Mouse (Mus musculus) layer of hippocampus, adult 11-12 months (tissue): ENCODE measurements around the gene Kif1bp.
"Not testable (repeated sequence)": the region's sequence is repeated elsewhere in the genome, so short reads cannot be mapped to it uniquely, and the experiment has no call there.

ENCODE experiments used
- DNase-seq: peaks from one replicate; pipeline ENCODE4 v3.0.0; 2022; ENCODE audit warnings: low spot score

Gene Kif1bp

DNA sequence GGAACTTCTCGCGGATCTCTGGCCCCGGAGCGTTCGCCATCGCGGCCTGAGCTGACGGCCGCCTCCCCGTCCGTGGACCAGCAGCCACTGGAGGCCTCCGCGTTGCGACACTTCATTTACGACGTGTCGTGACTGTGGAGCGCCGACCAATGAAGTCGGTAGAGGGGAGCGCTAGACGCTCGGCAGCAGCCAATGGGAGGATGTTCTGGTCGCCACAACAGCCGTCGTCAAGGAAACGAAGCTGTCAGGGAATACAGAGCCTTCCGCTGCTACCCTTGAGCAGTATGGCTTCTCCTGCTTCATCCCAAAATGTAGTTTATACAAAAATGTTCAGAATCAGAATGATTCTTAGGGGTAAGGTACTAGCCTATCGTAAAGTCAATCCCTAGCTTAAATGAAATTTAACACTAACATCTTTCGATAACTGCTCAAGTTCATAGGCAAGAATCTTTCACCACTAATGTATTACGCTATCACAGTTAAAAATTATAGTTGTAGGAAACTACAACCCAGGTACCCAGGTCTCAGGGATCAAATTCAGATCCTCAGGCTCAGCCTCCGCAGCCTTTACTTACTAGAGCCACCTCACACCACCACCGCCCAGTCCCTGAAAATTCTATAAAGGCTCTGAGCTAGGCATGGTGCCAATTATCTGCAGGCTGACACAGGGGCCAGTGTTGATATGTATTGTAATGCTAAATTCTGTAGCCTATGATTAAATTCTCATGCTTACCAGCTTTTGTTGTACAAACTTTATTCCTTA lies at the start of gene Kif1bp:
Gene Kif1bp (minus strand): TSS at position 120 of the 763 bp plus-strand sequence.
- peak; percentile 98 for DNase-seq

DNA sequence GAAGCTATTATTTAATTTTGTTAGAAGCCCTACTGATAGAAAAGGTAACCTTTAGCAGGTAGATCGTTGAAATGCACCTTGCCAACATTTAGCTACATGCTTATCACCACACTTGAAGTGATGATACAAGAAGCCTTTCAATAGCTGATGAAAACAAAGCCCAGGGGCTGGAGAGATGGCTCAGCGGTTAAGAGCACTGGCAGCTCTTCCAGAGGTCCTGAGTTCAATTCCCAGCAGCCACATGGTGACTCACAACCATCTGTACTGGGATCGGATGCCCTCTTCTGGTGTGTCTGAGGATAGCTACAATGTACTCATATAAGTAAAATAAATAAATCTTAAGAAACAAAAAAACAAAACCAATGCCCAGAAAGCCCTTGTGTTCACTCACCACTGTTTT lies 25.9 kb upstream of the Kif1bp start:
- no peak for DNase-seq

DNA sequence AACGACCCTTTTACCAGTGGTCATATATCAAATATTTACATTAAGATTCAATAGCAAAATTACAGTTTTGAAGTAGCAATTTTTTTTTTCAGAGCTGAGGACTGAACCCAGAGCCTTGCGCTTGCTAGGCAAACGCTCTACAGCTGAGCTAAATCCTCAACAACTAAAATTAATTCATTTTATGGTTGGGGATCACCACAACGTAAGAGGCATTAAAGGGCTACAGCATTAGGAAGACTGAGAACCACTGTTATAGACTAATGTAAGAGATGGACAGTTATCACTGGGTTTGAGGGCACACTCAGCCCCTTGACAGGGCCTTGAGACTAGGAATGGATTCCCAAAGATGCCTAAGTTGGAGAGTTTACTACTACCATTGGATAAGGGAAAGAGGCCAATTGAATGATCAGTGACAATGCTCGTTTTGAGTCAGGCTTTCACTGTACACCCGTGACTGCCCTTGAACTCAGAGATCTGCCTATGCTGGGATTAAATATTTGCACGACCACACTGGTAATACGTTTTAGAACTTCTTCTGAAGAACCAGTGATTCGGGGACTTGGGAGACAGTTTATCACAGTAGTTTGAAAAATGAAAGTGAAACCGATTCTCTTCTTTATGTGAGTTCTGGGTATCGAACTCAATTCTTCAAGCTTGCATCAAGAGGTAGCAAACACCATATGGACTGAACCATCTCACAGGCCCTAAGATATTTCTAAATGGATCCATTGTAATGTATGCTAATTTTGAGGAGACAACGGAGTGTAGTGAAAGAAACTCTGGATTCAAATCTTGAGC lies 25.2 kb upstream of the Kif1bp start:
- DNase-seq: no peak

DNA sequence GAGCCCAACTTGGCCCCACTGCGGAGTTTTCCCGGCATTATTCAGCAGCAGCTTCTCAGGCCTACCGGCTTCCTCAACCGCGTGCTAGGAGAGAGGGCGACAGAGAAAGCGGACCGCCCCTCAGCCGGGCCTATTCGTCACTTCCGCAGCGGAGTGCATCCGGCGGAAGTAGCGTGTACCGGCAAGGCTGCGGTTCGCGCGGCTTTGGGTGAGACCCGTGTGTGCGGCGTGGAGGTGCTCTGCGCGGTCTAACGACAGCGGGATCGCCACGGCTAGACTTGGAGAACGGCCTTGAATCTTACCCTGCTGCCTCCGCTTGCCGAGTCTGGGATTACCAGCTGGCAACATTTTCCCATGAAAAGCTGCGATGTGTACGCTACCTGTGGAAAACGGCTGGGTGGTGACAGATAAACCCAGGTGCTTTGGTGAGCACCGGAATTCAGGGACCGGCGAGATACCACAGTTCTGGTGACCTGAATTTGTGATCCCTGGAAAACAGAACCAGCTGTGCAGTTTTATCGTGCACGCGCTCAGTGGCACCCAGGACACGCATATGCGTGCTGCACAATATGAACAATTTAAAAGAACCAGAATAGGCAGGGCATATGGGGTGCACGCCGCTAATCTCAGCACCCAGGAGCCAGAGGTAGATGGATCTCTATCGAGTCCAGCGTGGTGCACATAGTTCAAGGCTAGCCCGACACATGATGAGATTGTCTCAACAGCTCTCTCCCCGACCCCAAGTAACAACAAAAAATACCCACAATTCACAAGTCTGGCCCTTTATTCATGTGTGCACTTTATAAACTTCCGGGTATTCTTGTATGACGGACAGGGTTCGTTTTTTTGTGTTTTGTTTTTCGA lies 24.2 kb upstream of the Kif1bp start, which contains the start of gene Ddx21:
Gene Ddx21 (minus strand): TSS at position 105 of the 864 bp plus-strand sequence.
- peak; percentile 86 for DNase-seq

DNA sequence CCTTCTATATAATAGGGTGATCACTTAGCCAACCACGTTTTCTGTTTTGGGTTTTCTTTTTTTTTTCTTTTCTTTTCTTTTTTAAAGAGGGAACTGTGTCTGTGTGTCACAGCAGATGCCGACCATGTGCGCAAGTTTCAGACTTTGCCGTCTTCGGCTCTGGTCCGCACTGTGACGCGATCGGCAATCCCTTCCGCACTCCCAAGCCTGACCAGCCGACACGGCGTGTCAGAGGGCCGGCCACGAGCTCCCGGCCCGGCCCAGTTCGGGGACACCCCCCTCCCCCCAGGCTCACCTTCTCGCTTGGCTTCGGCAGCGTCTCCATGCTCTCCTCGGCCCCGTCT lies 23.5 kb upstream of the Kif1bp start:
- DNase-seq: no peak

DNA sequence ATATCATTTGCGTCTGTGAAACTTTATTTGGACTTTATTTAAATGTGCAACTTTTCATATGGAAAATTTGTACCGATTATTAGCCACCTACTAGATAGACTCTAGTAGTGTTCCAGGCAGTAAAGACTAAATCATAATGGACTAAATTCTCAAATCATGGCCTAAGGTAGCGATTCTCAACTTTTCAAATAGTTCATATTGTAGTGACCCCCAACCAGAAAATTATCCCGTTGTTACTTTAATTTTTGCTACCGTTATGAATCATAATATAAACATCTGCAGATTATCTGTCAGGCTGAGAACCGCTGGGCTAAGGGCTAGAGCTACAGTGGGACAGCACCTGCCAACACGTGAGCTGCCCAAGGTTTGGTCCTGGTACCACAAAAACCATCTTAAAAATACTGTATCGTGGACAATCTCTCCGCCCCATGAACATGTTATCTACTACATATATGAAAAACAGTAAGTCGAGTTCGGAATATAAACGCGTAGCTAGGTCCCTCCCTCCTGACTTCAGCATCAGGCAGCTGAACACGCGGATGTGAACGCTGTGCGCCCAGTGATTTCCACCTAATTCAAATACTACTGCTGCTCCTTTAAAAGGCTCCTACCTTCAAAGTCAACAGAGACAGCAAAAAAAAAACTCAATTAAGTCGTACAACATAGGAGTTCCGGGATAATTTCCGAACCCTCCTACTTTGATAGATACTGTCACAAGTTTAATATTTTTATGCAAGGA lies 23.0 kb upstream of the Kif1bp start:
- no peak for DNase-seq

DNA sequence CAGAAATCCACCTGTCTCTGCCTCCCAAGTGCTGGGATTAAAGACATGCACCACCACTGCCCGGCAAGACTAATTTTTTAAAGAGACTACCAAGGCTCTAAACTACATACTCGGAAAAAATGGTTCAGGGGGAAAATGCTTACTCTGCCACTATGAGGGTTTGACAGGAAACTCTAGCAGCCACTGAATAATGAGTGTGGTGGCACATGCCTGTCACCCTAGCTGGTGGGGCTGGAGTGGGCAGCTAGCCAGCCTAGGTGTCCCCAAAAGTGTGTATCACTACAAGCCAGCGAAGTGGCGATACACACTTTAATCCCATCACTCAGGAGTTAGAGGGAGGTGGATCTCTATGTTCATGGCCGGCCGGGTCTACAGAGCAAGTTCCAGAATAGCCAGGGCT lies 21.8 kb upstream of the Kif1bp start:
- no peak for DNase-seq

DNA sequence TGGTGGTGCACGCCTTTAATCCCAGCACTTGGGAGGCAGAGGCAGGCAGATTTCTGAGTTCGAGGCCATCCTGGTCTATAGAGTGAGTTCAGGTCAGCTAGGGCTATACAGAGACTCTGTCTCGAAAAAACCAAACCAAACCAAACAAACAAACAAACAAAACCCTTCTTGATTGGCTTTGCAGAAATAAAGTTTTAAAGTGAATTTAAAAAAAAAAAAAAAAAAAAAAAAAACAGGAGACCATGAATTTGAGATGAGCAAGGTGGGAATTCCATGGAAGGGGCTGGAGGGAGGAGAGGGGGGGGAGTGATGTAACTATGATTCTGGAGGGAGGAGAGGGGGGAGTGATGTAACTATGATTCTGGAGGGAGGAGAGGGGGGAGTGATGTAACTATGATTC lies 21.1 kb upstream of the Kif1bp start:
- not testable (repeated sequence) for DNase-seq

DNA sequence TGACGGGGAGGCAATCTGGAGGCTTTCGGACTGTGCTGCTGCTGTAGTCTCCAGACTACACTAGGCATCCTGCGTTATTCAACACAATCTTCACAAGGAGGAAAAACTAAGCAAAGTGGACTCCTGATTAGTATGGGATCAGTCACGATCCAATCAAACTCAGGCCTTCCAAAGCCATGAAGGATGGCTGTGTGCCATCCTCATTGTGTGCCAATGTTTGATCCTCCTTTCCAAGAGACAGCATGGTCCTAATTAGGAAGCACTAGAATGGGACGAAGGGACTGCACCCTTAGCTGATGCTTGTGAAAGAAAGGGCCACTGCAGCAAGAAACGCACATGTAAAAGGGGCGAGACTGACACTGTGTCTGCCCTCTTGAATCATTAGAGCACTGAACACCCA lies 14.2 kb upstream of the Kif1bp start:
- DNase-seq: no peak

DNA sequence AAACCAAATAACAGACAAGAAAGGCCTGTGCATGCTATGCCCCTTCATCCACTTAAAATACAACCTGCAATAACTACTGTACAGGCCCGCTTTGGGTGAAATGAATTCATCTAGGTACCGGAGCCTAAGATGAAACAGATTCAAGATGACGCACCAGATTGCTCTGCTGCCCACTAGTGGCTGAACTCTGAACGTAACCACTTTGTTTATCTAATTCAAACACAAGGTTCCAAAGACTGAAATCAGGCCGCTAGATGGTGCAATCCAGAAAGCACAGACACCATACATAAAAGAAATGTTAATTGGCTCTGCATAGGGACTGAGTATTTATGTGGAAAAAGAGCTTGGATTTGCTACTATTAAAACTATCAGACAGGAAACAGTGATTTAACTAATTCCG lies 11.9 kb upstream of the Kif1bp start:
- DNase-seq: peak; percentile 95

DNA sequence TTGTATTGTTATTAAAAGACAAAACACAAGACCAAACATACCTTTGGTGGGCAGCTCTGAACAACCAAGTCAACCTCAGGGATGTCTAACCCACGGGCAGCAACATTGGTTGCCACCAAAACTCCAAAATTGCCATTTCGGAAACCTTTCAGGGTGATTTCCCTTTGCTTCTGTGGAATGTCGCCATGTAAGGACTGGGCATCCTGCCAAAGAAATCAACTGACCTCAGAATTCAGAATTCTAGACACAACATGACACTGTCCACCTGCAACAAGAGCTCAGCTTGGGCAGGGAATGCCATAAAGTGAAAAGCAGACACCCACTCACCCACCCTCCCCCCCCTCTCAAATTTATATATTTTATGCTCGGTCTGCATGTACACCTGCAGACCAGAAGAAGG lies 10.4 kb upstream of the Kif1bp start:
- DNase-seq: no peak

DNA sequence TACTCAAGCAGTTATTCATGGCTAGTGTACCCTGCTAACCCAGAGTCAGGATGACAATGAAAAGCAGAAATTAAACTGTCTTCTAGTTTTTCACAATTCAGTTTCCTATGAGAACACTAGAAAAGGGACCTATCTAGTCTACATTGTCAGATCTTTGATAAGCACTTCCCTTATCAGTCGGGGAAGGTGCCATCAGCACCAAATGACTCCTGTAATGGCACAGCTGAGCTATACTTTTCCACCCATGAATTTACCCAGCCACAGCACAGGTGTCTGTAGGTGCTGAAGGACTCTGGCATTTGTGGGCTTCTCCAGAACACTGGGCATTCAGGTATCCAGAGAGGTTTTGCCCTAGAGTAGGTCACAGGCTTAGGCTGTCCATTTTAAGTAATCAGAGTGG lies 5.0 kb upstream of the Kif1bp start:
- no peak for DNase-seq

DNA sequence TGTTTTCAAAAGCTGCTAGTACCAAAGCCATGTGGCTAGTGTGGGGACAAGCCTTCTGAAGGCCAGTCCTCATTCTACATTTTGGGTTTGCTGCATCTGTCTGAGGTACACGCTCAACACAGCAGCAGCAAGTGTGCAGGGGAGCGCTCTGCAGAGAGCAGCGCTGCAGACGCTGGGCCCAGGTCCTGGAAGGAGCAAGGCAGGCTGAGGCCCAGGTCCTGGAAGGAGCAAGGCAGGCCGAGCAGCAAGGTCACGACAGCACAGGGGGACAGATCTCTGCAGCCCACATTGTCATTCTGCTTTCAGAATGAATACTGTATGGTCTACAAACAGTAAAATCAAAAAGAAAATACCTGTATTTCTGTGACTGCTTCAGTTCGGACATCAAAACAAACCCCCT lies 4.4 kb upstream of the Kif1bp start:
- no peak for DNase-seq

DNA sequence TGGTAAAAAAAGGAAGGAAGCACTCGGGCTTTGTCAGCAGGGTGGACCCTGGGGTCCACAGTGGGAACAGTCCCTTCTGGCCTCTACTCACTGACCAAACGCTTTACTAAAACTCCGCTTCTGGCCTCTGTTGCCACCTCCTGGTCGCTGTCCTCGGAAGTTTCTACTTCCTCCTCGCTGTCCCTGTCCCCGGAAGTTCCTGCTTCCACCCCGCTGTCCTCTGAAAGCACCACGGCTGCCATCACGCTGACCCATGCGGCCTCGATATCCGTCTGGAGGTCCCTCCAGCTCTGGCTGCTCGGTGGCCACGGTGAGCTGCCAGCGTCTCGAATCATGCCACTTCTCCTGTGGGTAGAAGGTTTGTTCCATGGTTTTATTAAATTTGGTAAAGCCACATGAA lies 4.0 kb upstream of the Kif1bp start:
- DNase-seq: no peak

DNA sequence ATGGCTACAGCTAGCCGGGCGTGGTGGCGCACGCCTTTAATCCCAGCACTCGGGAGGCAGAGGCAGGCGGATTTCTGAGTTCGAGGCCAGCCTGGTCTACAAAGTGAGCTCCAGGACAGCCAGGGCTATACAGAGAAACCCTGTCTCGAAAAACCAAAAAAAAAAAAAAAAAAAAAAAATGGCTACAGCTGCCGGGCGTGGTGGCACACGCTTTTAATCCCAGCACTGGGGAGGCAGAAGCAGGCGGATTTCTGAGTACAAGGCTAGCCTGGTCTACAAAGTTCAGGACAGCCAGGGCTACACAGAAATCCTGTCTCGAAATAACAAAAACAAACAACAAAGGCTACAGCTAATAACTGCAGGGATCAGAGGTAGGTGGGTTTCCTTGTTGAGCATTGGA lies 872 bp upstream of the Kif1bp start:
- DNase-seq: not testable (repeated sequence)

DNA sequence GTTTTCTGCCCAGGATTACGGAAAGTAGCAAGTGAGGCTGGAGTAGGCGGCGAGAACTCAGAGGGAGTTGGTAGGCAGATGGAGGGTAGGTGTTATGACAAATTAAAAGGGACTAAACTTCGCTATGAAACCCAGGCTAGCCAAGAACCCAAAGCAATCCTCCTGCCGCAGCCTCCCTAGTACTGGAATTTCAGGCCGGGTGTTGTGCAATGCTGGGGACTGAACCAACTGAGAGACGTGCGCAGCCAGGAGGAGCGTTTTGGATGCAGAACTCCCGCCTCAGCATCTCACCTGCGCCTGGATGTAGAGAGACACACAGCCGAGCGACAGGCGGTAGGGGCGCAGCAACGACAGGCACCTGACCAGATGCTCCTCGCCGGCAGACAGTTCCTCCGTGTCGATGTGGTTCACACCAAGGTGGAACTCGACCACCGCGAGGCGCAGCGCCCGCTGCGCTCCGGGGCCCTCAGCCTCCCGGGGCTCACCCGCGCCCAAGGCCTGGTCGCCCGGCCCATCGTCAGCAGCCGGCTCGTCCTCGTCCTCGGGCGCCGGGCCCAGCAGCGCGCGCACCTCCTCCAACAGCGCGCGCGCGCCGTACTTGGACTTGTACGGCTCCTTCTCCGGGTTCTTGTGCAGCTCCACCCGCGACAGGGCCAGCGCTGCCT lies 452 bp downstream of the Kif1bp start:
- peak; percentile 39 for DNase-seq

DNA sequence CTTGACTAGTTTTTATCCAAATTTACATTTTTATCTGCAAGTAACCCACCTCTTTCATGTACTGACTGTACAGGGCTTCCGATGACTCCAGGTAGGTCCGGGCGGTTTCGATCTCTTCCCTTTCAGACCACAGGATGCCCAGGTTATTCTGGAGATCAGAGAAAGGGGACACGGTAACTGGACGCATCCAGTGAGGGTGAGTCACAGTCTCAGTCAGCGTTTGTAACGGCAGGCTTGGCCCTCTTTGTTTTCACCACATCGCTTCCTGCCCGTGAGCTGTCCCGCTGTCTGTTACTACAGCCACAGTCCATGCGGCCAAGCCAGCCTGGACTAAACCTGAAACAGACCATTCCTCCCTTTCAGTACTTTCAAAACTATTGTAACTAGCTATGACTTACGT lies 3.3 kb downstream of the Kif1bp start:
- DNase-seq: no peak

DNA sequence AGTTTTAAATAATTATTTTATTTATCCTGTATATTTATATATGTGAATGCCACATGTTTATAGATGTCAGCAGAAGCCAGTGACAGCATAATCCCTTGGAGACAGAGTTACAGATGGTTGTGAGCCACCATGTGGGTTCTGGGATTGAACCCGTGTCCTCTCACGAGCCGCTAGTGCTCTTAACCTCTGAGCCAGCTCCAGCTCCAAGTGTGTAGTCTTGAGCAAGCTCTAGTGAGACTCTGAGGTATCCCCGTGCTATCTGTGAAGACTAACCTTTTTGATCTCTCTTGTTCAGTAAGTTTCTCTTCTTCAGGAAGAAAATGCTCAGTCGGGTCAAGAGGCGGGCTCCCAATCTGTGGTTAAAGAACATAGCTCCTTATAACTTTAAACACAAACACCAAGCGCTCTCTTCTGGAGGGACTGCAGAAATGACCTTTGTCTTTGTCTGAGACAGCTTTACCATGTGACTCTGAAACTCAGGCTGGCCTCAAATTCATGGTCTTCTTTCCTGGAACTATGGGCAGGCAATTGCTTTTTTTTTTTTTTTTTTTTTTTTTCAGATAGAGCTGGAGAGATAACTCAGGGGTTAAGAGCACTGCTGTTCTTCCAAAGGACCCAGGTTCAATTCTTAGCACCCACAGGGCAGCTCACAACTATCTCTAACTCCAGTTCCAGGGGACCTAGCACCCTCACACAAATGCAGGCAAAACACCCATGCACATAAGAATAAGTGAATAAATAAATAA lies 8.0 kb downstream of the Kif1bp start:
- DNase-seq: no peak

DNA sequence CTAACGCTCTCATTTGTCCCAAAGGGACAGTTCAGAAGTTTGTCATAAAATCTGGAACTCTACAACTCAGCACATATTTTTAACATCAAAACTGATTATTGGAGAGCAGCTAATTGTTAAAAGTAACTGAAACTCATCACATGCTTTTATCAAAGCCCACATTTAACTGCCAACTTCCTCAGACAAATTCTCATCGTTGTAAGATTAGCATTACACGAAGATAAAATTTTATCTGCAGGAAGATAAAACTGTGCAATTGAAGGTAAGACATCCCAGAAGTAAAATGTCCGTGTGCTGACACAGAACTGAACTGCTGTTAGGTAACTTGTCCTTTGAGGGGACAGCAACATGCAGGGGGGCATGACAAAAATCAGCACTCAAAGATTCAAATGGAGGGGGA lies 9.4 kb downstream of the Kif1bp start:
- no peak for DNase-seq

DNA sequence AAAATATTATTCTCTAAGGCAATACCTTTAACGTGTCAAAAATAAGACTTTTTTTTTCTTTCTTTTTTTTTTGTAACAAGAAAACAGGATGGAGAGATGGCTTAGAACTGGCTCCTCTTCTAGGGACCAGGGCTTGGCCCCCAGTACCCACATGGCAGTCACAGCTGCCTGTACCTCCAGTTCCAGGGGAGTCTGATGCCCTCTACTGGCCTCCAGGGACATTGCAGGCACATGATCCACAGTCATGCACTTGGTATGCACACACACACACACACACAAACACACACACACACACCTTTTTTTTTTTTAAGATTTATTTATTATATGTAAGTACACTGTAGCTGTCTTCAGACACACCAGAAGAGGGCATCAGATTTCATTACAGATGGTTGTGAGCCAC lies 20.5 kb downstream of the Kif1bp start:
- no peak for DNase-seq

DNA sequence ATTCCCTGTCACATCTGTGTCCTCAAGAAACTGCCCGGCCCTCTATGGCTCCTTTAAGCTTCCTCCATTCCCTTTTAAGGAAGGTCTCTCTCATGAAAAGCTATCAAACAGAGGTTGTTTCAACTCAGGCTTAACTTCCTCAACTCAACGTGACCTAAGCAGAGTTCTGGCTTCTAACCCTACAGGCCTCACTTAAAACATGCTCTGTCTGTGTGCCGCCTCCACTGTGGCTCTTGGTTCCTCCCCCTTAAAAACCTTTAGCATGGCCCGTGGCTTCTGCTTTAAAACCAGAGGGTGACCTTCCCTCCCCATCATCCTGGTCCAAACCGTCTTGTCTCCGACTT lies 21.7 kb downstream of the Kif1bp start:
- DNase-seq: no peak
